Mouse (Mus musculus) kidney, postnatal 10 days (tissue): ENCODE measurements around the gene Ppp2r5a.

Experiments
- DNase-seq: peaks from one replicate; pipeline ENCODE4 v3.0.0; 2021; ENCODE audit warnings: mixed read lengths

Ppp2r5a gene

DNA sequence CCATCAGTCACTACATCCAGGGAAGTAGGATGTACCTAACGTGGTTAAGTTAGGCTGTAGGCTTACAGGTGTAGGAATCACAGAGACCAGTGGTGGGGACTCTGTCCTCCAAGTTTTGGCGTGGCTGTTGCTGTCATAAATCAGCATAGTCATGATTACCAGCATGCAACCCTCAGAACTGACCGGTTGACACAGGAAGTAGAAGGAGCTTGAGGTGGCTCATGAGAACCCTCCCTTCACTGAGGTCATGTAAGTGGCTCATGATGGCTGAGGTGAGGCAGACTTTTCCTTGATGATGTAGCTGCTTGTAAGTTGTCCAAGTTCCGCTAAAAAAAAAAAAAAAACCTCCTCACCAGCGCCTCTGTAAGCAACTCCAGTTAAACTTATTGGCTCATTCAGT lies 14.0 kb upstream of the Ppp2r5a start:
- no peak for DNase-seq

DNA sequence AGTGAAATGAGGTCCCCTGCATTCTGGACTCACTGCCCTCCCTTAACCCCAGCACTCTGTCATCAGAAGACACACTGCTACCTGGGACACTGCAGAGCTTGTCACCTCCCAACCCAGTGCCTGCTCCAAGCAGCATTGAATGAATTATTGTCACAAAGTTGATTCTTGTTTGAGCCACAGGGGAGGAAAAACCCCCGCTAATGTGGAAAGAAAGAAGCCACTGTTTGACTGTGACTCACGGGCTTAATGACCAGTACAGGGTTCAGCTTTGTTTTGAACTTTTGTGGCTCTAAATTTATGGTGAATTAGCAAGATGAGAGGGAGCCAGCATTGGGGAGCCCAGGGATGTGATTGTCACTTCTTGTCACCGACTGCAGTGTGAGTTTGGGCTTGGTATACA lies 13.5 kb upstream of the Ppp2r5a start:
- DNase-seq, result no peak

DNA sequence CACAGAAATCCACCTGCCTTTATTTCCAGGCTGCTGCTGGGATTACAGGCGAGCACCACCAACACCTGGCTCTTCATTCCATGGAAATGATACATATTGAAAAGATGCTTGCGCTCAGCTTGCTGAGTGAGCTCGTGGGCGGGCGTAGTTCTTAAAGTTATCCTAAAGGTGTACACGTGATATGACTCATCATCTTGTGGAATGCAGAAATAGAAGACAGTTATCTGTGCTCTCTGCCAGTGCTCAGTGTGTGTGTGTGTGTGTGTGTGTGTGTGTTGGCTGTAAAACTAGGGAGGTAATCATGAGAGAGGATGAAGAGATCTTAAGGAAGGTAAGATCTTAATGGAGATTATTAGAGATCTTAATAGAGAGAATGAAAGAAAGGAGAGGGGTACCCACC lies 11.4 kb upstream of the Ppp2r5a start:
- DNase-seq, result no peak

DNA sequence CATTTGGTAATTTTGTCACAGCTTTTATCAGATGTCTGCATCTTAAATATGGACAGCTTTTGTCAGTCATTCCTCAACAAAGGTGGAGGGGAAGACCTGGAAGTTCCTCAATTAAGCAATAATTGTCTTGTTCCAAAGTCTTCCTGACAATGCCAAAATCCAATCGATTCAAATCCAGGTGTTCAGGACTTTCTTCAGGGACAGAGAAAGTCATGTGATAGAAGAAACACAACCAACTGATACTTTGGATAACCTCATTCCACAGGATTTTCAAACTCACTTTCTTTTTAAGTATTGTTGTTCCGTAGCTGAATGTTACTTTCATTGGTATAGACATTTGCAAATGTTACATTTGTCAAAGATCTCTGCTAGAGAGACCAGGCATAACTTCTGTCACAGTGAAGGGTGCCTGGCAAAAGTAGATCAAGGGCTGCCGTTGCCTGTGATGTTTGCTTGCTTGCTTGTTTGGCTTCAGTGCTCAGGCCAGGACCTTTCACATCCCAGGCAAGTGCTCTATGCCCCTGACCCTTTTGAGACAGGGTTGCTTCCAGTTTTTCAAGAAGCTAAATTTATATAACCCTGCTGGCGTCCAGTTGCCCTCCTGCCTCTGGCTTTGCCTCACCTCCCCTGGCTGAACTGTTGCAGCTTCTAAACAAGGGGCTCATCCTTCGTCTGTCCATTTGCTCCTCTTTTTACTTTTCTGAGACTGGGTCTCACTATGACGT lies 10.8 kb upstream of the Ppp2r5a start:
- DNase-seq, result no peak

DNA sequence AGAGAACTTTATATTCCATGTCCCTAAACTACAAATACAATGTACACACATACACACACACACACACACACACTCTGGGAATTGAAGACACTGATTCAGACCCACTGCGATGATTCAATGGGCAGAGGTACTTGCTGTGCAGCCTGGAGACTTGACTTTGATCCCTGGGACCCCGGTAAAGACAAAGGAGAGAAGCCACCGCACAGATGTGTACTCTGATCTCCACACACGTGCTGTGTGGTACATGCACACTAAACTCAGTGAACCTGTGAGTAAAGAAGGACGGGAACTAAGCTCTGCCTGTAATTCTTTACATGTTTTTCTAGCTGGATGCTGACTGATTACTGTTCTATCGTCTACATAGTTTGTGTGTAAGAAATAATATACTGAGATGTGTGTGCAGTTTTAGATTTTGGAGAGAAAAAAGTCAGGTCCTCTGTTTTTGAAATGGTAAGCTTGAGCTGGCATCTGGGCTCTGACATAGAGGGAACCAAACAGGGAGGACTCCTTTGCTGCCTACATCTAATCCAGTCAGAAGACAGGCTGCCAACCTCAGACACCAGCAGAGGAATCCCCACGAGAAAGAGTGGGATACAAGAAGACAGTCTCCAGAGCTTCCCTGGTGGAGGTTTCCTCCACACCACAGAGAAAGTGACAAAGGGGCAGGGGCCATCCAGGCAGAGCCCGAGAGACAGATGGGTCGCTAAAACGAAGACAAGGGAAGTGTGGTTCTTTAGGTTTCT lies 7.4 kb upstream of the Ppp2r5a start:
- no peak for DNase-seq

DNA sequence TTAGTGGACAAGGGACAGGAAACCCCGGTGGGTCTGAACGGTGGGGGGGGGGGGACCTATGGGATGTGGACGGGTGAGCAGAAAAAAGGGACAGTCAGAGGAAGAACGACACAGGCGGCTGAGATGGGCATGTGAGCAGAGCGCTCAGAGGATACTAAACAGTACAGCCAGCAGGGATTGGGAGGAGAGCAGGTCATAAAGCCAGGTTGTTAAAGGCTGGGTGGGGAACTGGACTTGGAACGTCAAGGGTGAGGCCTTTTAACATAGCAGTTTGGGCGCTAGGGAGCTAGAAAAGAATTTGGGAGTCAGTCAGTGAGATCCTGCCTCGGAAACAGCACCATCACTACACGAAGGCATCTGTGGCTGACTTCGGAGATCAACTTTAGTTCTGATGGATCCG lies 4.2 kb upstream of the Ppp2r5a start:
- no peak for DNase-seq

DNA sequence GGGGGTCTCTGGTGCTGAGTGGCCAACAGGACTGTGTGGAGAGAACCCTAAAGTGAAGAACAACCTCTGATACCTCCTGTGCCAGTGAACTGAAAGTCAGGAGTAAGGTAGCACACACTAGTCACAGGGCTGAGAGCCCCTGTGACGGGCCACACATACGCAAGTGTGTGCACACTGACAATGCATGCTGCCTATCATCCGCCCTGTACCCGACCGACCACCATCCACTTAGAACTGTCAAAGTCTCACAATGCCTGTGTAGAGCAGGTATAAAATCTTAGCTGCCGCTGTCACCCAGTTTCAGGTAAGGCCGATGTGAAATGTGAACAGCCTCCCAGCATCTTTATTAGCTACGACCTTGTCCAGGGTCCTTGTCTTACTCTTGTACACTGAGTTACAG lies 3.4 kb upstream of the Ppp2r5a start:
- no peak for DNase-seq

DNA sequence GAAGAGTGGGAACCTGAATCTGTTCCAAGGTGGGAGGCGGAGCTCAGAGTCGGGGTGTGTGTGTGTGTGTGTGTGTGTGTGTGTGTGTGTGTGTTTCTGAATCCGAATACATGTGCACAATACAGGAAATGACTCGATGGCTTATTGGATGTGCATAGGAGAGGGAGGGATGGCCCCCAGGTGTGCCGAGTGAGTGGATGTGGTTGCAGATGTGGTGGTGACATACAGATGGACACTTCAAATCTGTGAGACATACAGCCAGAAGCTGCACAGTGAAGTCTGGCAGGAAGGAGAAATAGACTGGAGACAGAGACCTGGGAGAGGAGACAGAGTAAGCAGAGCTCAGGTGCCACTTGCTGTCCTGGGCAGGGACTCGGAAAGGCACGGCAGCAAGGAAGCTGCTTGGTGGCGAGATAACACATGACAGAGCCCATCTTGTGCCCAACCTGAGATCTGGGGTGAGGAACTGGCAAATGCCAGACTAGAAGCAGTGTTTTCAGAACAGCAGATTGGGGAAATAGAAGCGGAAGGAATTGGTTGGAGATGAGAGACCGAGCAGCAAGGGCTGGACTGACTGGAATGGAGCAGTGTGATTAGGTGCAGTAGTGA lies 1.8 kb upstream of the Ppp2r5a start:
- no peak for DNase-seq

DNA sequence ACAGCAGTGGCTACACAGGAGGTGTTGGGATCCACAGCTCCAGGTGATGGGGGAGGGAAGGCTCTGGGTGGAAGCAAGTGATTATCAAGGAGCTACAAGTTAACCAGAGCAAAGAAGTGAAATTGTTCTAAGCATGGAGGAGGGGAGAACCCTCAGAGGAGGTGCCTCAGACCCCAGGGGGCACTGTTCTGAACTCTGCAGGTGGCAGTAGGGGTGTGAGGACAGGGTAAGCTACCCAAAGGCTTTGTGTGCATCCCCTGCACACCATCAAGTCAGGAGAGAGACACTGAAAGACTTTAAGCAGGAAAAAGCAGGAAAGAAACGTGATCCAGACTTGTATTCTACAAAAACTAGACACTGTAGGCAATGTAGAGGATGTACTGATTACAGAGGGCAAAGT lies 1.2 kb upstream of the Ppp2r5a start:
- DNase-seq, result no peak

DNA sequence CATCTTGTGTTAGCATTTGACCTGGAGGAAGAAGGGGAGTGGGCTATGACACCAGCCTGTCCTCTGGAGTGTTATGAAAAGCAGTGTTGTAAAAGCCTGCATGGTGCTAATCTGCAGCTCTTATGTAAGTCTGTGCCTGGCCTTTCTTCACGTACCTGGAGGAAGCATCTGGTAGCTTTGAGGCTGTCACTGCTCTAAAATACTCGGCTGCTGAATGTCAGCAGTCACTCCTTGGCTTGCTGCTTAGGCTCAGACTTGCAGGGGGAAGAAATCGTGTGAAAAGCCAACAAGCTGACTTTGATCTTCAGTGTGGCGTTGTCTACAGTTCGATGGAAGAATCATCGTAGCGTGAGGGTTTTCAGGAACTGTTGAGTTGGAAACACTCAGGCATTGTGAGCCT lies 566 bp downstream of the Ppp2r5a start:
- no peak for DNase-seq

DNA sequence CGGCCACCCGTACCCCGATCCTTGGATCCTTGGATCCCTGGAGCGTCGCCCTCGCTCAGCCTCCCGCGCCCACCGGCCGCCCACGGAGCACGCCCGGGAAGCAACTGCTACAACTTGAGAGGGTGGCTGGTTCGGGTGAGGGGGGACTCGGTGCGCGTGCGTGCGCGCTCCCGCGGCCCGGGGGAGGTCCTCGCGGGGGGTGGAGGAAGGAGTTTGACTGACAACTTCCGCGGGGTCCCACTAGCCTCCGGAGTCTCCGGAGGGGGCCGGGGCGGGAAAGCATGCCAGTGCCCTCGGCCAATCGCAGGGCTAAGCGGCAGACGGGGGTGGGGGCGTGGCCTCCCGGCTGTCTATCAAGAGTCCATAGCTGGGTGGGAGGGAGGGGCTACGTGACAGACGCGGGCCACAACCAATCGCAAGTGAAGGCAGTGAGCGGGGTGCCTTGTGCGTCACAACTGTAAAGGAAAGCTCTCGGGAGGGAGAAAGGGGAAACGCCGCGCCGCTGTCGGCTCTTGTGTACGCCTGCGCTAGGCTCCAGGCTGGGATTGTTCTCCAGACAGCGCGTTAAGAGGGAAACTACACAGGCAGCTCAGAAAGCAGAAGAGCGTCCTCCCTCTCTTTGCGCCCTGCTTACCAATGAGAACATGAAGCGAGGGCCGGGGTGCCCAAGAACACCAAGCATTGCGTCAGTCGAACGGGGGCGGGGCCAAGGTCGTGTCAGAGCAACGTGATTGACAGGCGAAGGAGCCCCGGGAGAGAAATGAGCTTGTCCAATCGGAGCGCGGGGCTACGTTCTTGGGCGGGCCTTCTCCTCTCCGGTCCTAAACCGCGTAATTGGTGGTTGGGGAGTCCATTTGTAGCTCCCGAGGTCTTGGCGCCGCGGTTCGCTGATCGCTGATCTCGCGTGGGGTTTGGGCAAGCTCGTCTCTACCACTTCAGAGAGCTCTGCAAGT lies 5.9 kb downstream of the Ppp2r5a start:
- DNase-seq, result peak; percentile 100

DNA sequence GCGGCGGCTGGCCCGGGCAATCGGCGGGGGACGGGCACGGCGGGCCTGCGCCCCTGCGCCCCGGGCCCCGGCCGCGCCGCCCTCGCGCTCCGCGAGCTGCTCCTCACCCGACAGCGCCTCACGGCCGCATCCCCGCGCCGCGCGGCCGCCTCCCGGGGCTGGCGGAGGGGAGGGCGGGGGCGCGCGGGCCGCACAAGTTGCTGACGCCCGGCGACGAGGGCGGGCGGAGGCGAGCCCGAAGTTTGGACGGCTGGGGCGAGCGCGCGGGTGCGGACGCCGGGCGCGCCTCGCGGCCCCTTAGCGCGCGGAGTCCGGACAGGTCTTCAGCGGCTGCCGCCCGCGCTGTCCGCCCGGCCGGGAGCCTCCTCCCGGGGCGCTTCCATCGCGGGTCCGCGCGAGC lies 6.6 kb downstream of the Ppp2r5a start:
- DNase-seq, result peak; percentile 79

DNA sequence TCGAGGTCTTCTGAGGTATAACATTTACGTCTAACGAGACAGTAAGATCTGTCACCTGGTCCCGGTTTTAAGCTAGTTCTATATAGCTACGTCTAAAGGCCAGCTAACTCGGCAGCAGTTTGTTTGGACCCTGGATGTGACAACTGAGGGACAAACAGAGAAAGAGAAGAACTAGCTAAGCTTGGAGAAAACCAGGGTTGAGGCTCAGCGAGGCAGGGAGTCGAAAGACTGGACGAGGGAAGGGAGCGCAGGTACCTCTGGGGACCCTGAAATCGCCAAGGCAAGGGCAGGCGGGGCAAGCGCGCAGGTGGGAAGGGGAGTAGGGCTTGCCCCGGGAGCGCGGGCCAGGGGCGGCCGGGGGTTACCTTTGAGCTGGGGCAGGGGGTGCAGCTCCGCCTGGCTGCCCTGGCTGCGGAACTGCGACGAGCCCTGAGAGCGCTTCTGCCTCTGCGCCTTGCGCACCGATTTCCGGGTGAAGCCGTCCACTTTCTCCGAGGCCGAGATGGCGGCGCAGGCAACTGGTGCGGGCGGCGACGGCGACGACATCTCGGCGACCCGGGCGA lies 7.1 kb downstream of the Ppp2r5a start:
- DNase-seq, result peak; percentile 75

DNA sequence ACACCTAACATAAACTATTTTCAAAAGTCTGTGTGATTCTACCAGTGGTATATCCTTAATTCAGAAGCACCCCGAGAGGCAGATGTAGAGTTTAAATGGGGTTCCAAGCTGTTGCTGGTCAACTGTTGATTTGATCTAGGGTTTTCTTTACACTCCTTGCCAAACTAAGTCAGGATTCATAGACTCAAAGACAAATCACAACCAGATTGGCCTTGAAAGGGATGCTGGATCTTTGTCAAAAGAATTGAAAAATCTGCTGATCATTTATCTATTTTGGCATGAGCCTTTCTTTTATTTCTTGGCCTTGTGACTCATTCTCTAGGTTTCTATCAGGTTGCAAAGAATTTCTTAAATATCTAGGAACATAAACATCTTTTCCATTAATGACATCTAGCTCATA lies 7.9 kb downstream of the Ppp2r5a start:
- no peak for DNase-seq

DNA sequence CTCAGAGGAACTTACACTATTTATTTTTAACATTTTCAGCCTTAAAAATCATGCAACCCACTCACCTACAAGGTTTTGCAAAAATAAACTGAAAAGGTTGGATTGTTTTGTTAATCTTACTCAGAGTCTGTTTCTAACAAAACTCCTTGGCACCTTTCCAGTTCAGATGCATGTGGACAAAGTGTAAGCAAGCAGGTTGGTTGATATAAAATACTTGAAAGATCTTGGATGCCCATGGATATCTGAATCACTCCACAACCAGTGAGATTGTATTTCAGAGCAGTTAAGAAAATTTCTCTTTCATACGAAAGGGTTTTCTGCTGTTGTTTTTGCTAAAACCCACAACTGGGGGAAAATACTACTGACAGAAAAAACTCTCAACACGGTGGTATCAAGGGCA lies 8.9 kb downstream of the Ppp2r5a start:
- peak; percentile 42 for DNase-seq

DNA sequence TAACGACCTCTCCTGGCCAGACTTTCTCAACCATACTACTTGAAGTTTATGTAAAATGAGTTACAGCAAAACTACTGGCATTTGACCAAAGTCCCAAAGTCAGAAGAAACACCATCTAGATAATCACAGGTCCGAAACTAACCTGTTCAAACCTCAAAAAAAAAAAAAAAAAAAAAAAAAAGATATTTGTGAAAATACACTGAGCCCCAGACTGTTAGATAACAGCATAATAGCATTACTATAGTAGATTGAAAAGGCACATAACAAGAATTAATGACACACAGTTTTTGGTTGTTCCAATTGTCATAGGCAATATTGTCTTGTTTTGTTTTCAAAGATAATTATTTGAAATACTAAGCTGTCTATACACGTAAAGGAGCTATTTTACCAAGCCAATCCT lies 9.5 kb downstream of the Ppp2r5a start:
- DNase-seq, result no peak

DNA sequence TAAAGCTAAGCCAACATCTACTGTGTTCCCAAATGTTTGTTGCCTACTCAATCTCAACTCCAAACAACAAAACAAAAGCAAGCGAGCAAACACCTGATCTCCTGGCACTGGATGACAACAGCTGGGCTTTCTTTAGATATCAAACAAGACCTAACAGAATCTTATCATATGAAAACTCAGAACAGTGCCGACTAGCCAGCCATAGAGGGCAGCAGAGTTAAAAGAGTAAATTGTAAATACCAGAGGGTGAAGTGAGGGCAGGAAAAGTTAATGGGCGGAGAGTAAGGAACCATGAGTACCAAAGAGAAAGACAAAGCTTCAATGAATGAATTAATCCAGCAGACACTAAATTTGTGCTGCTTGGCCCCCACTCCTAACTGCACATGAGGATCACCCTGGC lies 11.8 kb downstream of the Ppp2r5a start:
- DNase-seq, result peak; percentile 74

DNA sequence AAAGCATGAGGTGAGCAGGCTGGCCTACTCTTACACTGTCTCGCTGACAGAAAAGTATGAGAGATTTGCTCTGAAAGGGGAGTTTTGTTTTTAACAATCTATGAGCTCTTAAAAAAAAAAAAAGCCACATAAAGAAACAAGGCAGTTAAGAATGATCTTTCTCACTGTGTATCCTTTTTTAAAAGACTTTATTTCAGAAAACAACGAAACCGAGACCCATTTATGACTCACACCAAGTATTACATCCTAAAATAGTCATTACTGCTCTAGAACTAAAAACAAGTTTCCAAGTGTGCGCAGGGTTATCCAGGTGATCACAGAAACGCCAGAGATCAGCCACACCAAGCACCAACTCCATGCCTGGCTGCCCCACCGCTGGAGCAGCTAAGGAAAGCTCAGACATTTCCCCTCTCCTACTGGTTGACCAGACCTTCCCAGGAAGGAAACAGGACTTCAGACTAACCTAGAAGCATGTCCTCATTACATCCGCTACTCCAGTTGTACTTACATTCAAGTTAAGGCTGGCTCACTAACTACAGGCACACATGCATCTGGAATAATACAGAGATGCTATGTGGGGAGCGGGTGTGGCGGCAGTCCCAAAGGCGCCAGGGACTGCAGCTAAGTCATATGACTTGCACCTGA lies 18.2 kb downstream of the Ppp2r5a start:
- no peak for DNase-seq

DNA sequence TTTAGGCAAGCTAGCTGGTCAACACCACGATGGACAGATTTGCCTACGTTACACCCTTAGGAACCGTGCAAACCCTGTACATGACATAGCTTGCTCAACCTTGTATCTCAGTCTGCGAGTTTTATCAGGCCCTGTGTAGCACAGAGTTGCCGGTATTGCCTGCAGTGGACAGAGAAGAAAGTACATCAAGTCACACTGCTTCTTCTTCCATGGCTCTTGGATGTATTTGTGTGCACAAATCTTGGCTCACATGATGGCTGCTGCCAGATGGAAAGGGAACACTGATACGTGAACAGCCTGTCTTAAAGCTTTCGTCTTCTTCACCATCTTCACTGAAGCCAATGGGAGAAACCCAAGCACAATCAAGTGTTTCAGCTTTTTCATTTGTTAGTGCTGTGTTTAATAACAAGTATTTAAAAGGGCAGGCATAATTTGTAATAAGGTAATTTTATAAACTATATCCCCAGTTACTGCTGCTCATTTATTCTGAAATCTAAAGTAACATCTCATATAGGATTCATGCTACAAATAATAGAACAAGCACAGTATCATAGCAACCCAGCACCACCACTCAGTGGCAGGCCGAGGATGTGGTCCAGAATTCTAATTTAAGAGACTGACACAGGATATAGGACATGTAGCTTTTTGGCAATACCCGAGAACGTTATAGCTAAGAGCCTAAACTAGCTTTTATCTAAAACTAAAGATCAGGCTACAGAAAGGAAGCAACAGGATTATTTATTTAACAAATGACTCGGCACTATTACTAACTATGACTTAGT lies 20.9 kb downstream of the Ppp2r5a start:
- DNase-seq, result no peak

DNA sequence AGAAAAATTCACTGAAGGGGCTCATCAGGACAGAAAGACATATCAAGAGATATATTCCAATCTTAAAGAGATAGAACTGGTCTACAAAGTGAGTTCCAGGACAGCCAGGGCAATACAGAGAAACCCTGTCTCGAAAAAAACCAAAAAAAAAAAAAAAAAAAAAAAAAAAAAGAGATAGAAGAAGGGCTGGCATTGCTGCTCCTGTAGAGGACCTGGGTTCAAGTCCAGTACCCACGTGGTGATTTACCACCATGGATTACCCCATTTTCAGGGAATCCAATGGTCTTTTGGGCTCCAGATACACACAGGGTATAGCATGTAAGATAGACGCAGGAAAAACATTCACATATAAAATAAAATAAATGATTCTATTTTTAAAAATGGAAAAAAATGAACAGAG lies 22.2 kb downstream of the Ppp2r5a start:
- no peak for DNase-seq

DNA sequence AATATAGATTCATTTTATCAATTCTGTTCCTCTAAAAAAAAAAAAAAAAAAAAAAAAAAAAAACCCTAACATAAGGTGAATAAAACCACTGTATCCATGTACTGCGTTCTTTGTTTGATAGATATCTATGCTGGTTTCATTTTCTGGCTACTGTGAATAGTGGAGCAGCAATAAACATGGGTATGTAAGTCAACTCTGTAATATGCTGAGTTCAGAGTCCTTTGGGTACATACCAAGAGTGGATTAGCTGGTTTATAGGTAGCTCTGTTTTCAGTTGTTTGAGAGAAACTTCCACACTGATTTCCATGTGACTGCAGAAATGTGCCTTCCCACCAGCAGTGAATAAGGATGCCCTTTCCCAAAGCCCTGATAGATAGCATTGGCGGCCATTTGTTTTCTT lies 25.0 kb downstream of the Ppp2r5a start:
- no peak for DNase-seq

DNA sequence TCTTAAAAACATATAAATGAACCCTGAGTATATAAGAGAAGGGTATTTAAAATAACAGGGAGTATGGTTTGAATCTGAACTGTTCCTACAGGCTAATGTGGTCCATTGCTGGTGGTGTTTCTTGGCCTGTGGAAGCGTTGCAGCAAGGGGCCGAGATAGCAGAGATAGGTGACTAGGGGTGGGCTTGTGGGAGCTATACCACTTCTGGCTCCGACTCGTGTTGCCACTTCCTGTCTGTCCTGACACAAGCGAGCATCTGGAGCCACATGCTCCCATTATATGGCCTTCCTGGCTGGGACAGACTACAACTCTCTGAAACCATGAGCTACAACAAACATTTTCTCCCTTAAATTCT lies 27.5 kb downstream of the Ppp2r5a start:
- DNase-seq, result no peak
